Mouse (Mus musculus) left cerebral cortex, adult 2 months (tissue): ENCODE data around the gene Nt5c1b. TPM values are rescaled to one million over a fixed set of nuclear protein-coding genes. Genes with fewer than 3 reads are reported as not detected.
A peak's percentile ranks its signal among the peaks of the same experiment; 100 is the strongest.

Source experiments
- DNase-seq, 2 experiments: peaks; one replicate each; pipeline ENCODE4 v3.0.0; 2021 to 2022; ENCODE audit warnings: low spot score in 2 of 2, mixed read lengths in 1 of 2; ENCODE audit errors: extremely low spot score in 1 of 2
- H3K27ac ChIP-seq: fragments of 200-600 bp; 2 replicates; pipeline ENCODE4 v1.8.1; 2022
- H3K4me3 ChIP-seq: fragments of 200-600 bp; 2 replicates; pipeline ENCODE4 v1.8.1; 2022
- CTCF ChIP-seq: fragments of 200-600 bp; IDR thresholded peaks from 2 replicates; pipeline ENCODE4 v1.8.1; 2022; ENCODE audit warnings: antibody characterized with exemption, mild to moderate bottlenecking, moderate library complexity
- intact Hi-C: fragments of 180-260 bp; cut with DNase I; formaldehyde crosslinking; loops from one replicate; pipeline ENCODE4 v1.15.1; 2025
- total RNA-seq, 2 experiments: library from RNA; stranded (reverse); gene quantifications; 2 replicates each; pipeline ENCODE4 v1.2.3; 2021

The Nt5c1b gene
- total RNA-seq, 2 experiments from 2014 or later = not detected

GRCm38 (mm10) chr12:10425982-10426863 lies 56.5 kb downstream of the Nt5c1b start:
- Histone ChIP-seq H3K4me3 (no peak overlapping the region), H3K27ac (no peak overlapping the region)
- intact Hi-C loops = no loop called here
- TF ChIP-seq CTCF = no peak
- DNase-seq = no peak

- Histone ChIP-seq H3K27ac (no peak overlapping the region), H3K4me3 (no peak overlapping the region)
- intact Hi-C loops = no loop called here
- TF ChIP-seq CTCF = no peak
- no peak for DNase-seq
Measured at GRCm38 (mm10) chr12:10430999-10431398, 61.2 kb downstream of the Nt5c1b start.

GRCm38 (mm10) chr12:10438054-10439001 lies 68.6 kb downstream of the Nt5c1b start:
- H3K4me3 ChIP-seq = no peak overlapping the region
- peak; percentile 88 for TF ChIP-seq CTCF
- H3K27ac ChIP-seq = no peak overlapping the region
- intact Hi-C loops = loop anchor here (1.0 to 5.0 kb wide), 4 partner anchors 211 to 1386 kb away; partner anchors contain the start of gene Osr1
- peak; percentile 81 to 85 for DNase-seq

Other genes starting within 250 kb of the Nt5c1b start
- gene Rdh14, start 20.8 kb downstream of the Nt5c1b start, total RNA-seq = 10 to 100 TPM; 36.7 to 37.6 TPM